Mouse (Mus musculus) limb, embryonic 12.5 days (tissue): ENCODE results near the gene Prss53. TPM values are rescaled to one million over a fixed set of nuclear protein-coding genes. Genes with fewer than 3 reads are reported as not detected.
A peak's percentile ranks its signal among the peaks of the same experiment; 100 is the strongest.
"Not testable (repeated sequence)": the region's sequence is repeated elsewhere in the genome, so short reads cannot be mapped to it uniquely, and the experiment has no call there.

Experiments used
- ATAC-seq: fragments of 200-750 bp; cut with Nextera tagmentation; 2 replicates; pipeline ENCODE4 v1.8.0; 2017; ENCODE audit warnings: low read depth, moderate TSS enrichment; ENCODE audit not compliant: insufficient number of reproducible peaks, insufficient read depth, low FRiP score, low TSS enrichment
- H3K27ac ChIP-seq: fragments of 300-500 bp; sonication (generic); 2 replicates; pipeline ENCODE4 v1.5.1; 2016; ENCODE audit warnings: mild to moderate bottlenecking, moderate library complexity
- H3K27me3 ChIP-seq: fragments of 300-500 bp; sonication (generic); 2 replicates; pipeline ENCODE4 v1.6.1; 2016; ENCODE audit warnings: mild to moderate bottlenecking, moderate library complexity
- H3K36me3 ChIP-seq: fragments of 300-500 bp; sonication (generic); 2 replicates; pipeline ENCODE4 v1.6.1; 2016; ENCODE audit warnings: mild to moderate bottlenecking, moderate library complexity
- H3K4me1 ChIP-seq: fragments of 300-500 bp; sonication (generic); replicated peaks from 2 replicates; pipeline ENCODE4 v1.6.1; 2016
- H3K4me2 ChIP-seq: fragments of 300-500 bp; sonication (generic); 2 replicates; pipeline ENCODE4 v1.6.1; 2016; ENCODE audit warnings: mild to moderate bottlenecking, moderate library complexity
- H3K4me3 ChIP-seq: fragments of 300-500 bp; sonication (generic); replicated peaks from 2 replicates; pipeline ENCODE4 v1.5.1; 2016; ENCODE audit warnings: mild to moderate bottlenecking
- H3K9ac ChIP-seq: fragments of 300-500 bp; sonication (generic); replicated peaks from 2 replicates; pipeline ENCODE4 v1.6.1; 2016; ENCODE audit warnings: mild to moderate bottlenecking, moderate library complexity
- H3K9me3 ChIP-seq: fragments of 300-500 bp; sonication (generic); 2 replicates; pipeline ENCODE4 v1.6.1; 2016; ENCODE audit warnings: mild to moderate bottlenecking, moderate library complexity
- WGBS: fragments of 180-500 bp; shearing (Covaris S2); methylation state at CpG from one replicate; pipeline ENCODE4 v1.1.7; 2016; 5-methylcytosine and 5-hydroxymethylcytosine counted together
- polyA plus RNA-seq: library from polyadenylated mRNA; unstranded; fragments of >200 nt; fragmentation: Nextera tagmentation; extraction: Ambion mirVana; gene quantifications from 2 replicates; pipeline ENCODE4 v1.2.1, GENCODE M21; 2016

Gene Prss53
- polyA plus RNA-seq, 1 experiment from 2014 or later: 1.6 TPM

DNA sequence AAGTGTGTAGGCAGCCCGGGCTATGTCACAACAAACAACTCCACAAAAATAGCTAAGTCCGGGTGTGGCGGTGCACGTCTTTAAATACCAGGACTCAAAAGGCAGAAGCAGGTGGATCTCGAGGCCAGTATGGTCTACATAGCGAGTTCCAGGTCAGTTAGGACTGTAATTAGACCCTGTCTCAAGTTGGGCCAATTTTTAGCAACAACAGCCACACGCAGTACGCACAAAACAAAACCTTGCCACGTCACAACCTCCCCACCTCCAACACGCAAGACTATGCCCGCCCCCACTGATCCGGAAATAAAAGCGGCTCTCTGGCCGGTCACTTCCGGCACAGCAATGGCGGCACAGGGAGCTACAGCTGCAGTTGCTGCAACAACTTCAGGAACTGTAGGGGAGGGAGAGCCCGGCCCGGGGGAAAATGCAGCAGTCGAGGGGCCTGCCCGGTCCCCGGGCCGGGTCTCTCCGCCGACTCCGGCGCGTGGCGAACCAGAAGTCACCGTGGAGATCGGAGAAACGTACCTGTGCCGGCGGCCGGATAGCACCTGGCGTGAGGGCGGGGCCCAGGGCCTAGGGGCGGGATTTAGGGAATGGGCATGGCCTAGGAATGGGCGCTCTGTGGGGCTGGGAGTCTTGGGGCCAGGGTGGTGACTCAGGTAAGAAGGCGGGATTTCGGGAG is 21.6 kb upstream of the Prss53 start, which contains the start of gene Kat8:
Gene Kat8 (plus strand): TSS at position 327 of the 682 bp plus-strand sequence.
- Histone ChIP-seq H3K9me3 (no peaks in the 10 kb centered on the region), H3K36me3 (peaks cover 50% of the 10 kb centered on the region), H3K27ac (peak within 1 kb of the TSS; percentile 93), H3K9ac (peak within 1 kb of the TSS; percentile 76), H3K4me1 (peaks cover 4% of the 10 kb centered on the region; the same call in 1 of the 2 replicates), H3K27me3 (no peaks in the 10 kb centered on the region), H3K4me2 (peak within 1 kb of the TSS; percentile 68), H3K4me3 (peak within 1 kb of the TSS; percentile 94)
- peak; percentile 92 for ATAC-seq
- under 1% methylated on average over 40 of the region's 40 CpGs for WGBS

DNA sequence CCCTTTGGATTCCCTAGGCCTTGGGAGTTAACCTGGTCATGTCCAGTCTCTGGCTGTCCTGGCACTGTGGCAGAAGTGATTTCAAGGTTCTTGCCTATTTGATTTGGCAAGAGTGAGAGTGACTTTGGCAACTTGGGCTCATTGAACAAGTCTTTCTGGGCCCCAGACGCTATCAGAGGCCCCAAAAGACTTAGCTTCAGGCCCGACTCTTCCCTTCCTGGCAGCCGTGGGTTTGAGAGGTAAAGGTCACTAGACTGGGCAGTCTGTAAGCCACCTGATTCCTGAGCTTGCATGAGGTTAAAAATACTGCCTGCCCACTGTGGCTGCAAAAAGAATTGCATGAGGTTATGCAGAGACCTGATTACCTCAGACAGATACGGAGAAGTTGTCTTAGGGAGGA is 17.9 kb upstream of the Prss53 start:
- Histone ChIP-seq H3K4me3 (no peak overlapping the region), H3K27me3 (no peaks in the 10 kb centered on the region), H3K4me1 (peaks cover 15% of the 10 kb centered on the region), H3K27ac (no peak overlapping the region), H3K36me3 (peaks cover 52% of the 10 kb centered on the region), H3K9ac (no peak overlapping the region), H3K9me3 (no peaks in the 10 kb centered on the region), H3K4me2 (no peak overlapping the region)
- 93% methylated on average over 4 of the region's 4 CpGs for WGBS
- no peak for ATAC-seq

GRCm38 (mm10) chr7:127907939-127908338 is 17.2 kb upstream of the Prss53 start:
- WGBS: 93% methylated on average over 12 of the region's 12 CpGs
- Histone ChIP-seq H3K9ac (no peak overlapping the region), H3K27ac (no peak overlapping the region), H3K4me1 (peaks cover 11% of the 10 kb centered on the region), H3K27me3 (no peaks in the 10 kb centered on the region), H3K4me3 (no peak overlapping the region), H3K4me2 (no peak overlapping the region), H3K9me3 (no peaks in the 10 kb centered on the region), H3K36me3 (peaks cover 52% of the 10 kb centered on the region)
- no peak for ATAC-seq

GRCm38 (mm10) chr7:127903971-127904796 is 13.4 kb upstream of the Prss53 start, which contains the start of gene Bckdk:
Gene Bckdk, plus strand, starts transcription at chr7:127904082.
- Histone ChIP-seq H3K36me3 (peaks cover 42% of the 10 kb centered on the region), H3K27ac (peak within 1 kb of the TSS; percentile 80), H3K9me3 (no peaks in the 10 kb centered on the region), H3K4me3 (peak within 1 kb of the TSS; percentile 55), H3K27me3 (0 out of 2 replicates have a peak, but pooled peaks cover 2% of the 10 kb centered on the region), H3K4me2 (peak within 1 kb of the TSS; percentile 83), H3K9ac (peak within 1 kb of the TSS; percentile 78), H3K4me1 (peaks cover 11% of the 10 kb centered on the region)
- 6% methylated on average over 38 of the region's 38 CpGs for WGBS
- ATAC-seq: peak; percentile 87

GRCm38 (mm10) chr7:127901772-127902171 is 11.0 kb upstream of the Prss53 start:
- H3K4me1 ChIP-seq: peaks cover 11% of the 10 kb centered on the region
- H3K4me3 ChIP-seq: no peak overlapping the region
- no peak overlapping the region for H3K4me2 ChIP-seq
- 82% methylated on average over 2 of the region's 2 CpGs for WGBS
- no peak overlapping the region for H3K9ac ChIP-seq
- H3K9me3 ChIP-seq: no peaks in the 10 kb centered on the region
- H3K27me3 ChIP-seq: 0 out of 2 replicates have a peak, but pooled peaks cover 2% of the 10 kb centered on the region
- H3K27ac ChIP-seq: no peak overlapping the region
- H3K36me3 ChIP-seq: peaks cover 18% of the 10 kb centered on the region
- ATAC-seq: no peak

GRCm38 (mm10) chr7:127899997-127900396 is 9.2 kb upstream of the Prss53 start:
- Histone ChIP-seq H3K36me3 (0 out of 2 replicates have a peak, but pooled peaks cover under 1% of the 10 kb centered on the region), H3K4me1 (peaks cover 8% of the 10 kb centered on the region), H3K27me3 (0 out of 2 replicates have a peak, but pooled peaks cover 2% of the 10 kb centered on the region), H3K9me3 (no peaks in the 10 kb centered on the region), H3K9ac (no peak overlapping the region), H3K27ac (no peak overlapping the region), H3K4me3 (no peak overlapping the region), H3K4me2 (no peak overlapping the region)
- ATAC-seq: no peak
- 47% methylated on average over 7 of the region's 7 CpGs for WGBS

GRCm38 (mm10) chr7:127898179-127898956 is 7.6 kb upstream of the Prss53 start:
- no peak overlapping the region for H3K4me2 ChIP-seq
- H3K27me3 ChIP-seq: 0 out of 2 replicates have a peak, but pooled peaks cover 2% of the 10 kb centered on the region
- peaks cover 9% of the 10 kb centered on the region for H3K4me1 ChIP-seq
- no peaks in the 10 kb centered on the region for H3K9me3 ChIP-seq
- no peak overlapping the region for H3K4me3 ChIP-seq
- WGBS: 32% methylated on average over 10 of the region's 10 CpGs
- H3K27ac ChIP-seq: no peak overlapping the region
- H3K9ac ChIP-seq: no peak overlapping the region
- H3K36me3 ChIP-seq: peaks cover 6% of the 10 kb centered on the region
- ATAC-seq: no peak

- 85% methylated on average over 7 of the region's 7 CpGs for WGBS
- Histone ChIP-seq H3K27ac (no peak overlapping the region), H3K4me3 (no peak overlapping the region), H3K27me3 (0 out of 2 replicates have a peak, but pooled peaks cover 2% of the 10 kb centered on the region), H3K9ac (no peak overlapping the region), H3K36me3 (peaks cover 14% of the 10 kb centered on the region), H3K4me2 (no peak overlapping the region), H3K9me3 (no peaks in the 10 kb centered on the region), H3K4me1 (peaks cover 9% of the 10 kb centered on the region)
- no peak for ATAC-seq
These were observed 6.8 kb upstream of the Prss53 start for GRCm38 (mm10) chr7:127897542-127897941.

DNA sequence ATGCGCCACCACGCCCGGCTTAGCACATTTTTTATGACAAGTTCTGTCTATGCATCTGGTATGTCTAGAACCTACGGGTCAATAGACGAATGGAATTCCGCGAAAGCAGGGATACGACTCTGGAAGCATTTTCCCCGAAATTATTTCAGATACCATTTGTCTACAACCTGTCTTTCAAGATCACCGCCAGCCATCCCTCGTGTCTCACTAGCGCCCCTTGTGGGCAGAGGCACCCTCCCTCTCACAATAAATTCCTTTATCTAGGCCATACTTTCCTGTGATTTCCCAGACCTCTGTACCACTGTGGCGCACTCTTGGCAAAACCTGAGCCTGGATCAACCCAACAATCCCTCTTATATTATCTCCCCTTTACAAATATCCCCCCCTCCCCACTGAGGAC is 5.6 kb upstream of the Prss53 start:
- no peaks in the 10 kb centered on the region for H3K9me3 ChIP-seq
- H3K36me3 ChIP-seq: peaks cover 24% of the 10 kb centered on the region
- ATAC-seq: no peak
- no peak overlapping the region for H3K4me2 ChIP-seq
- no peak overlapping the region for H3K27ac ChIP-seq
- whole genome bisulfite sequencing: 55% methylated on average over 13 of the region's 13 CpGs
- no peak overlapping the region for H3K4me3 ChIP-seq
- H3K27me3 ChIP-seq: 0 out of 2 replicates have a peak, but pooled peaks cover 2% of the 10 kb centered on the region
- no peak overlapping the region for H3K9ac ChIP-seq
- peaks cover 9% of the 10 kb centered on the region for H3K4me1 ChIP-seq

DNA sequence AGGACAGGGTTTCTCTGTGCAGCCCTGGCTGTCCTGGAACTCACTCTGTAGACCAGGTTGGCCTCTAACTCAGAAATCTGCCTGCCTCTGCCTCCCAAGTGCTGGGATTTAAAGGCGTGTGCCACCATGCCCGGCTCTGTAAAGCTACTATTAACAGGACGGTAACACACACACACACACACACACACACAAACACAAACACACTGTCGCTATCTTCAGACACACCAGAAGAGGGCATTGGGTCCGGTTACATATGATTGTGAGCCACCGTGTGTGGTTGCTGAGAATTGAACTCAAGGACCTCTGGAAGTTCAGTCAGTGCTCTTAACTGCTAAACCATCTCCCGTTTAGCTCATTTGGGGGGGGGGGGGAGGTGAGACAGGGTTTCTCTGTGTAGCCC is 5.1 kb upstream of the Prss53 start:
- H3K27ac ChIP-seq, ATAC-seq, H3K4me1 ChIP-seq, H3K27me3 ChIP-seq, H3K9ac ChIP-seq, H3K9me3 ChIP-seq: not testable (repeated sequence)
- Histone ChIP-seq H3K4me2 (peak overlapping the region; percentile 79), H3K36me3 (peaks cover 29% of the 10 kb centered on the region), H3K4me3 (peak overlapping the region; percentile 59)
- 63% methylated on average over 7 of the region's 7 CpGs for WGBS
